Mouse (Mus musculus): Measurements from ENCODE around the gene Pgm1. TPM values are rescaled to one million over a fixed set of nuclear protein-coding genes. Genes with fewer than 3 reads are reported as not detected.

Gene Pgm1
- total RNA-seq, 1 experiment = 15.6 TPM

DNA sequence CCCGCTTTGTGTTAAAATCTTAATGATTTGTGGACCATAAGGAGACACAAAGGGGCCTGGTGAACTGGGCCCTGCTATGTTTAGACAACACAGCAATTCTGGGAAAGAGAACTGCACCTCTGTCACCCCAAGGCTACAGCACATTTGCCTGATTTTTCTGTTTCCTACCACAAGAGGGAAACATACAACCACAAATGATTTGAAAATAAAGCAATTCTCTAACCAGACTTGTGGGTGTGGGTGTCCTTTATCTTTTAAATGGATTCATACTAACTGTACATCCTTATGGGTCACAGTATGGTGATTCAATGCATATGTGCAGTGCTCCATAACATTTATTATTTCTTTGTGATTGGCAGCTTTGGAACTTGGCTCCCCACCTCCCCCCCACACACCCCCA lies 18.0 kb downstream of the Pgm1 start:
- TF ChIP-seq MAFK (IDR thresholded peaks at IDR 0.05; ENCODE audit: insufficient read depth, low read depth, low read length) (no peak), ZC3H11A (IDR thresholded peaks at IDR 0.05; ENCODE audit: borderline replicate concordance, low read depth, low read length) (peak; percentile 33; the same call in 1 of the 2 replicates), HCFC1 (IDR thresholded peaks at IDR 0.05; ENCODE audit: borderline replicate concordance, insufficient read depth, low read length) (no peak), ZNF384 (IDR thresholded peaks at IDR 0.05; ENCODE audit: low read depth, low read length) (no peak)
- Histone ChIP-seq H3K27ac (ENCODE audit: insufficient read depth, low read depth, low read length, poor library complexity, severe bottlenecking) (no peak overlapping the region), H3K4me1 (ENCODE audit: control insufficient read depth in 2 of 2, insufficient read depth in 2 of 2, low read length in 2 of 2, poor library complexity in 1 of 2) (peaks cover 0 to 9% of the 10 kb centered on the region in 2 experiments; a peak in 1 of 4 replicates), H3K36me3 (ENCODE audit: control insufficient read depth, insufficient read depth, low read length, poor library complexity, severe bottlenecking) (no peaks in the 10 kb centered on the region), H3K9ac (ENCODE audit: insufficient read depth, low read depth, low read length, poor library complexity, severe bottlenecking) (no peak overlapping the region), H3K4me3 (ENCODE audit: insufficient read depth in 1 of 2, low read depth in 1 of 2, low read length in 2 of 2, poor library complexity in 1 of 2, severe bottlenecking in 1 of 2) (no peak overlapping the region), H3K9me3 (ENCODE audit: control insufficient read depth, insufficient read depth, low read depth, low read length) (no peaks in the 10 kb centered on the region)
- DNase-seq (ENCODE audit: low read depth, low spot score) = peak; percentile 27
- in situ Hi-C loops (cut with MboI; ENCODE audit: low sequenced_read_pairs in 2 of 2, unreplicated experiment in 2 of 2) = no loop called here

DNA sequence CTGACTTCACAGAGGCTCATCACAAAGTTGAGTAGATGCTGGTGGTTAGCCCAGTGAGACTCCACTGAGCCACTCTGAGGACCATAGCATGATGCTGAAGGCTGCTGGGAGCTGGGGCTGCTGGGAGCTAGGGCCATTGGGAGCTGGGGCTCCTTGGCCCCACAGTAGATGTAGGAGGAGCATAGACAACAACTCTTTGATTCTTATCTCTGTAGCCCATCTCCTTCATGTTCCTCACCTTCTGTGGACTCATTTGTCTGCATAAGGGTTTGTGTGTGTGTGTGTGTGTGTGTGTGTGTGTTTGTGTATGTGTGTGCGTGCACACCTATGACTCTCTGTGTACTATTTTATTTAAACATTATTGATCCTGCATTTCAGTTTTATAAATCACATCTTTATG lies 18.7 kb downstream of the Pgm1 start:
- TF ChIP-seq HCFC1 (IDR thresholded peaks at IDR 0.05; ENCODE audit: borderline replicate concordance, insufficient read depth, low read length) (no peak), MAFK (IDR thresholded peaks at IDR 0.05; ENCODE audit: insufficient read depth, low read depth, low read length) (no peak), ZNF384 (IDR thresholded peaks at IDR 0.05; ENCODE audit: low read depth, low read length) (no peak), CHD2 (IDR thresholded peaks at IDR 0.05; ENCODE audit: low read depth, low read length) (no peak), ZC3H11A (IDR thresholded peaks at IDR 0.05; ENCODE audit: borderline replicate concordance, low read depth, low read length) (no peak)
- in situ Hi-C loops (cut with MboI; ENCODE audit: low sequenced_read_pairs in 2 of 2, unreplicated experiment in 2 of 2) = no loop called here
- Histone ChIP-seq H3K9ac (ENCODE audit: insufficient read depth, low read depth, low read length, poor library complexity, severe bottlenecking) (no peak overlapping the region), H3K4me1 (ENCODE audit: control insufficient read depth in 2 of 2, insufficient read depth in 2 of 2, low read length in 2 of 2, poor library complexity in 1 of 2) (peaks cover 0 to 7% of the 10 kb centered on the region in 2 experiments; a peak in 1 of 4 replicates), H3K36me3 (ENCODE audit: control insufficient read depth, insufficient read depth, low read length, poor library complexity, severe bottlenecking) (no peaks in the 10 kb centered on the region), H3K4me3 (ENCODE audit: insufficient read depth in 1 of 2, low read depth in 1 of 2, low read length in 2 of 2, poor library complexity in 1 of 2, severe bottlenecking in 1 of 2) (no peak overlapping the region), H3K27ac (ENCODE audit: insufficient read depth, low read depth, low read length, poor library complexity, severe bottlenecking) (no peak overlapping the region), H3K9me3 (ENCODE audit: control insufficient read depth, insufficient read depth, low read depth, low read length) (no peaks in the 10 kb centered on the region)
- no peak for DNase-seq (ENCODE audit: low read depth, low spot score)

DNA sequence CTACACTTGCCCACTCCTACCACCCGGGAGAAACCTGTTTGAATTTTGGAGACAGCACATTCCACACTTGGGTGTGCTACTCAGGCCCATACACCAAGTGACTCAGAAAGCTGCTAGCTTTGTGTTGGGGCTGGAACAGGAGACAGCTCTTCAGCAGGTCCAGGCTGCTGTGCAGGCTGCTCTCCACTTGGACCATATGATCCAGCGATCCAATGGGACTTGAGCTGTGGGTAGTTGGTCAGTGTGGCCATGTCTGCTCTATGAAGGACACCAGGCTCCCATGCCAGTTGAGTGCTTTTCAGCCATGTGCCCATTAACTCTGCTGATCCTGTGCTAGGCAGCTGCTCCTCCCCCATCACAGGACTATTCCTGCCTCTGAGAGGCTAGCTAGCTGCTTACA lies 24.7 kb downstream of the Pgm1 start:
- H3K9ac ChIP-seq (ENCODE audit: insufficient read depth, low read depth, low read length, poor library complexity, severe bottlenecking) = no peak overlapping the region
- no peaks in the 10 kb centered on the region for H3K9me3 ChIP-seq (ENCODE audit: control insufficient read depth, insufficient read depth, low read depth, low read length)
- in situ Hi-C loops (cut with MboI; ENCODE audit: low sequenced_read_pairs in 2 of 2, unreplicated experiment in 2 of 2) = no loop called here
- H3K4me3 ChIP-seq (ENCODE audit: insufficient read depth in 1 of 2, low read depth in 1 of 2, low read length in 2 of 2, poor library complexity in 1 of 2, severe bottlenecking in 1 of 2) = no peak overlapping the region
- no peaks in the 10 kb centered on the region for H3K36me3 ChIP-seq (ENCODE audit: control insufficient read depth, insufficient read depth, low read length, poor library complexity, severe bottlenecking)
- TF ChIP-seq MAFK (IDR thresholded peaks at IDR 0.05; ENCODE audit: insufficient read depth, low read depth, low read length) (no peak), HCFC1 (IDR thresholded peaks at IDR 0.05; ENCODE audit: borderline replicate concordance, insufficient read depth, low read length) (no peak), CHD2 (IDR thresholded peaks at IDR 0.05; ENCODE audit: low read depth, low read length) (no peak), ZNF384 (IDR thresholded peaks at IDR 0.05; ENCODE audit: low read depth, low read length) (no peak), ZC3H11A (IDR thresholded peaks at IDR 0.05; ENCODE audit: borderline replicate concordance, low read depth, low read length) (no peak)
- peaks cover 0 to 2% of the 10 kb centered on the region in 2 experiments; a peak in 1 of 4 replicates for H3K4me1 ChIP-seq (ENCODE audit: control insufficient read depth in 2 of 2, insufficient read depth in 2 of 2, low read length in 2 of 2, poor library complexity in 1 of 2)
- H3K27ac ChIP-seq (ENCODE audit: insufficient read depth, low read depth, low read length, poor library complexity, severe bottlenecking) = no peak overlapping the region
- DNase-seq (ENCODE audit: low read depth, low spot score) = no peak

DNA sequence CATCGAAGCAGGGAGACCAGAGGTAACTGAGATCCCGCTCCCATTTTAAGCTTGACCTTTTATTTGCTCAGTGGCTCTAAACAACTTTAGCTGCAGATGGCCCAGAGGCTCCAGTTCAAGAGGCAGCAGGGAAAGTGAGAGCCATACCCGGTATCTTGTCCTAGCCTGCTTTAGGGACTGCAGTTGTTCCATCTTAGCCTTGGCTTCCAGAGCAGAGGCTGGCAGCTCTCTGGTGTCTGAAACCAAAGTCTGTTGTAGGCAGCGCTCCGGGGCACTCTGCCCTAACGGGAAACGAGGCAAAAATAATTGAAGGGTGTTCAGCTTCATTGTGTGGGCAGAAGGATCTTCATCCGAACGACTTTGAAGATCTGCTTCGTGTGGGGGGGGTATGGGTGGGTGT lies 26.2 kb downstream of the Pgm1 start:
- Histone ChIP-seq H3K36me3 (ENCODE audit: control insufficient read depth, insufficient read depth, low read length, poor library complexity, severe bottlenecking) (no peaks in the 10 kb centered on the region), H3K4me1 (ENCODE audit: control insufficient read depth in 2 of 2, insufficient read depth in 2 of 2, low read length in 2 of 2, poor library complexity in 1 of 2) (peaks cover 0 to 2% of the 10 kb centered on the region in 2 experiments; a peak in 1 of 4 replicates), H3K4me3 (ENCODE audit: insufficient read depth in 1 of 2, low read depth in 1 of 2, low read length in 2 of 2, poor library complexity in 1 of 2, severe bottlenecking in 1 of 2) (no peak overlapping the region), H3K9me3 (ENCODE audit: control insufficient read depth, insufficient read depth, low read depth, low read length) (no peaks in the 10 kb centered on the region), H3K27ac (ENCODE audit: insufficient read depth, low read depth, low read length, poor library complexity, severe bottlenecking) (no peak overlapping the region), H3K9ac (ENCODE audit: insufficient read depth, low read depth, low read length, poor library complexity, severe bottlenecking) (no peak overlapping the region)
- no peak for DNase-seq (ENCODE audit: low read depth, low spot score)
- no peak for TF ChIP-seq ZNF384 (IDR thresholded peaks at IDR 0.05; ENCODE audit: low read depth, low read length)
- TF ChIP-seq HCFC1 (IDR thresholded peaks at IDR 0.05; ENCODE audit: borderline replicate concordance, insufficient read depth, low read length) = no peak
- no peak for TF ChIP-seq CHD2 (IDR thresholded peaks at IDR 0.05; ENCODE audit: low read depth, low read length)
- no peak for TF ChIP-seq MAFK (IDR thresholded peaks at IDR 0.05; ENCODE audit: insufficient read depth, low read depth, low read length)
- TF ChIP-seq ZC3H11A (IDR thresholded peaks at IDR 0.05; ENCODE audit: borderline replicate concordance, low read depth, low read length) = no peak
- in situ Hi-C loops (cut with MboI; ENCODE audit: low sequenced_read_pairs in 2 of 2, unreplicated experiment in 2 of 2) = no loop called here

DNA sequence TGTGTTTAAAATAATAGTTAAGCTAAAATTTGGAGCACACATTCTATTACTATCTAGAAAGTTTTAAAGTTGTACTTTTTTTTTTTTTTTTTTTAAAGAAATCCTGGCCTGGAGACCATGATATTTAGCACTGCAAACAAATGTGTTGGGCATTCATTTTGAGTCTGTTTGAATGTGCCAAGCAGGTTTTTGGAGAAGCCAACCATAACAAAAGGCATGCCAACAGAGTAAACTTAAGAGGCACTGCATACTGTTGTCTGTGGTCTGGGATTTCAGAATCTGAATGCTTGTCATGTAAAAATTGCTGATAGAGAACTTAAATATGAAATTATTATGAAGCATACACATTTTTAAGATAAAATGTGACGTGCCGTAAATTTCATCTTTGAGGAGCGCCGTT lies 28.0 kb downstream of the Pgm1 start:
- in situ Hi-C loops (cut with MboI; ENCODE audit: low sequenced_read_pairs in 2 of 2, unreplicated experiment in 2 of 2) = no loop called here
- H3K4me3 ChIP-seq (ENCODE audit: insufficient read depth in 1 of 2, low read depth in 1 of 2, low read length in 2 of 2, poor library complexity in 1 of 2, severe bottlenecking in 1 of 2) = no peak overlapping the region
- TF ChIP-seq MAFK (IDR thresholded peaks at IDR 0.05; ENCODE audit: insufficient read depth, low read depth, low read length) (no peak), ZNF384 (IDR thresholded peaks at IDR 0.05; ENCODE audit: low read depth, low read length) (no peak), HCFC1 (IDR thresholded peaks at IDR 0.05; ENCODE audit: borderline replicate concordance, insufficient read depth, low read length) (no peak)
- H3K9me3 ChIP-seq (ENCODE audit: control insufficient read depth, insufficient read depth, low read depth, low read length) = no peaks in the 10 kb centered on the region
- H3K4me1 ChIP-seq (ENCODE audit: control insufficient read depth in 2 of 2, insufficient read depth in 2 of 2, low read length in 2 of 2, poor library complexity in 1 of 2) = peaks cover 0 to 2% of the 10 kb centered on the region in 2 experiments; a peak in 1 of 4 replicates
- H3K27ac ChIP-seq (ENCODE audit: insufficient read depth, low read depth, low read length, poor library complexity, severe bottlenecking) = no peak overlapping the region
- no peak overlapping the region for H3K9ac ChIP-seq (ENCODE audit: insufficient read depth, low read depth, low read length, poor library complexity, severe bottlenecking)
- no peak for DNase-seq (ENCODE audit: low read depth, low spot score)
- H3K36me3 ChIP-seq (ENCODE audit: control insufficient read depth, insufficient read depth, low read length, poor library complexity, severe bottlenecking) = no peaks in the 10 kb centered on the region
